Mouse (Mus musculus) fat pad, adult 2 months (tissue): Measurements from ENCODE around the gene Vps51.

Source experiments
- DNase-seq: peaks from one replicate; pipeline ENCODE4 v3.0.0-alpha.2; 2011; ENCODE audit warnings: low read depth, low spot score; ENCODE audit errors: extremely low read depth

Vps51 gene

GRCm38 (mm10) chr19:6076564-6077393 is at the start of gene Vps51:
TSS of gene Vps51 (minus strand) at chr19:6077231.
- DNase-seq: no peak

DNA sequence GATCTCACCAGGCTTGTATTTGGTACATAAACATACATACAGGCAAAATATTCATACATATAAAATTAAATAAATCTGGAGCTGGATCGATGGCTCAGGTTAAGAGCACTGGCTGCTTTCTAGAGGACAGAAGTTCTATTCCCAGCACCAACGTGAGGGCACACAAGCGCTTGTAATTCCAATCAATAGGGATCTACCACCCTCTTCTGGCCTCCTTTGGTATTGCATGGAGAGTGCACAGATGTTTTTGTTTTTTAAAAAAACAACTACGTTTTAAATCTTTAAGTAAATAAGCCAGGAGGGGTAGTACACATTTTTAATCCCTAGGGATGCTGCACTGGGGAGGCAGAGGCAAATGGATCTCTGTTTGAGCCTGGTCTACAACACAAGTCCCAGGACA is 49.3 kb upstream of the Vps51 start:
- no peak for DNase-seq

- DNase-seq: no peak
Observed at GRCm38 (mm10) chr19:6124898-6125297, 47.9 kb upstream of the Vps51 start.

GRCm38 (mm10) chr19:6123330-6123729 is 46.3 kb upstream of the Vps51 start:
- DNase-seq: no peak

DNA sequence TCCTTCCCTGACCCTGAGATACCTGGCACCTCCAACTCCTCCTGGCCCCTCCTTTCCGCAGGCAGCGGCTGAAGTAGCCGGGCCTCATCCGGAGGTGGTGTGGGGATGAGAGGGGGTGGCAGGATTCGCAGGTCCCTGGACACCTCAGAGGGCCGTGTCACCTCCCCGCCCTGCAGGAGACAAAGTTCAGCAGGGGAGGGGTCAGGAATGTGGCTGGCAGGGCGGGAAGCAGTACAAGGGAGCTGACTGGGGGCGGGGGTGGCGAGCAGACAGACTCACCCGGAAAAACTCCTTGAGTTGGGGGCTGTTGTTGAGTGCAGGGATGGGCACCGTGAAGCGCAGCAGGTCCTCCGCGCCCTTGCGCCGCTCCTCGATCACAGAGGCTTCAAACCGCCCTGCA is 44.7 kb upstream of the Vps51 start:
- no peak for DNase-seq

DNA sequence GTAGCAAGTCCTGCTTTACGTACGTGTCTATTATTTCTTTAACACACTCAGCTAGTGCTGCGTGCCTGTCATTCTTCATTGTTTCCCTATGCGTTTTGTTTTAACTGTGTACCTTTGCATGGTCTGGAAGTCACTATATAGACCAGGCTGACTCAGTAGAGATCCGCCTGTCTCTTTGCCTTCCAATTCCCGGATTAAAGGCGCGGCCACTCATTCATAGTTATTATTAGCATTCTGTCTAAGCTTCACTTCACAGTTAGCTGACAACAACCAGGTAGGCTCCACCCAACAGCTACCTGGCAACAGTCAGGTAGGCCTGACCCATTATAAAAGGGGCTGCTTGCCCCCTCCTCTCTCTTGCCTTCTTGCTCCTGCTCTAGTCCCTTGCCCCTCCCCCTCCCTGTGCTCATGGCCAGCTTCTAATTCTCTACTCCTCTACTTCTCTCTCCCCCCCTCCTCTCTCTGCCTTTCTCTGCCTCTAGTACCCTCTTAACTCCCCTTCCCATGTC is 41.7 kb upstream of the Vps51 start:
- no peak for DNase-seq

GRCm38 (mm10) chr19:6117986-6118676 is 41.1 kb upstream of the Vps51 start, which contains the start of gene Sac3d1:
TSS of gene Sac3d1 (minus strand) at chr19:6118650.
- DNase-seq: peak; percentile 58

- no peak for DNase-seq
Observed at GRCm38 (mm10) chr19:6117346-6117985, 40.4 kb upstream of the Vps51 start.

DNA sequence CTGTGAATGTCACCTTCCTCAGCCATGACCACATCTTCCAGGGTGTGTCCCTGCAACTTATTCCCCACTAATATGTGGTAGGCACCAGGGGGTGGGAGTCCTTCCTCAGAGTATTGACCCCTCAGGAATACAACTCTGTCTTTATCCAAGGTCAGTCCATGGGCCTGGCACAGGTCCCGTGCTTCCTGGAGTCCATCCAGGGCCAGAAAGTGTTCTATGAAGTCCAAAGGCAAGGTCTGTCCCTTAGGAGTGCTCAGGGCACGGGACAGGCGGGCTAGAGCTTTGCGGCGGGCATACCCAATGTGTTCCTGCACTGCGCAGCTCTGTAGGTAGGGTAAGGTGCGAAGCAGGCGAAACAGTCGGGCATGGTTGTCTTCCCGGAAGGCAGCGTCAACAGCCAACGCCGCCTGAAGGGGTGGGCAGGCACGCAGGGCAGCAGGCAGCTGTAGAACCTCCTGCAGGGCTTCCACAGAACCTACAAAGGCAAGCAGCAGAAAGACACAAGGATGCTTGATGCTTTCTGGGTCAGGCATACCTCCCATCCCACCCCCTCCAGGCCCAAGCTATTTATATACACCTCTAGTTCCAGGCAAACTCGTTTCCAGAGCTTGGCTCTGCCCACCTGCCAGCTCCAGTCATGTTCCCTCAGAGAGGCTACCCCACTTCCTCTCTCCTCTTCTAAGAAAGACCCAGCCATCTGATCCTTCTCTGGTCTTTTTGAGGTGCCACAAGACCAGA is 39.3 kb upstream of the Vps51 start:
- DNase-seq: no peak

DNA sequence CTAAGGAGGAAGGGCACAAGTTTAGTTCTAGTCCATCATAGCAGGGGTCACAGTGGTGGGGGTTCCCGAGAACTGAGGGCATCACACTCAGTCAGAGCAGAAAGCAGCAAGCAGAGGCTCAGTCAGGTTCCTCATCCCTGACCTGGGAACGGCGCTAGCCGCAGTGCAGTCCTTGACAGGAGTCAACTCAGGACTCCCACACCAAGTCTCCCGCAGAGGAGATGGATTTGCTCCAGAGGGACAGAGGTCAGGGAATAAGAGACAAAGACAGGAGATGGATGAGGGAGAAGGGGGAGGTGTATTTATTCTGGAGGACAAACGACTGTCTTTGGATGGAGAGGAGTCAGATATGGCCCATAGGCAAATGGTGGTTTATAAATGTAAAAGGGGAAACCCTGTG is 36.1 kb upstream of the Vps51 start:
- DNase-seq: no peak

DNA sequence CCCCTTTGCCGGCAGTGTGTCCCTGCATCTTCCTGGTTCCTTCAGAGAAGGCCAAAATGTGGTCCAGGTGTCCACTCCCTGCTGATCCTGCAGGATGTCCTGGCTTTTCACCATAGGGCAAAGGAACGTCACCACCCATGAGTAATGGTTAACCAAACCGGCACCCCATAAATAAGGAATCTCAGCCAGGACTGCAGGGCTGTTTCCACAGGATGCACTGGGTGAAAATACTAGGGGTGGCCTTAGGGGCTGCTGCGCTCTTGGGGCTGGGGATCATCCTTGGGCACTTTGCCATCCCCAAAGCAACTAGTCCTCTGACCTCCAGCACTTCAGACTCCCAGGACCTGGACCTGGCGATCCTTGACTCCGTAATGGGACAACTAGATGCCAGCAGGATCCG is 28.6 kb upstream of the Vps51 start, which contains the start of gene Naaladl1:
TSS of gene Naaladl1 (plus strand) at position 197 of the 400 bp plus-strand sequence.
- no peak for DNase-seq

GRCm38 (mm10) chr19:6104476-6104875 is 27.4 kb upstream of the Vps51 start:
- no peak for DNase-seq

DNA sequence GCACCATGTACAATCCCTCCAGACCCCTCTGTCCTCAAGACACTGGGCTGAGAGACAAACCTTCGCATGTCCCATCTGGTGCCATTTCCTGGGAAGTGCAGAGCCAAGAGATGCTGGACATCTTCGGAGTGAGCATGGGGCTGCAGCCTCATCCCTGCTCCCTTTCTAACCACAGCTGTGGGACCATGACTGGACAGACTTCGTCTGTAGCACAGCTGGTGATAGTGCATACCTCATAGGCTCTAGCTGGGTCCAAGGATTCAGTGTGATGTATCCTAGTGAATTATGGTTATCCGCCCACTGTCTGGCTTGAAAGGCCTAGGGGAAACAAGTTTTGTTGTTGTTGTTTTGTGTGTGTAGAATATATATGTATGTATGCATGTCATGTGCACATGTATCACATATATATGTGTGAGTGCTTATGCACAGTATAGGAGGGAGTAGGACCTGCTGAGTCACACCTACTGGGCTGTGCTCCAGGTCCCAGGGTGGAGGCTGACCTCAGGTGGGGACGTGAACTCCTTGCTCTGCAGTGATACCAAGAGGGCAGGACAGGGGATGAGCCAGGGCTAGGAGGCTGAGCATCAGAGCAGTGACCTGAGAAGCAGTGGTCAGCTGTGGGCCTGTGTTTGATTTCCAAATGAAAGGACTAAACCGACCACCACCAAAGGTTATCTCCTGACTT is 25.3 kb upstream of the Vps51 start:
- DNase-seq: no peak

GRCm38 (mm10) chr19:6101186-6101585 is 24.2 kb upstream of the Vps51 start:
- DNase-seq: no peak

DNA sequence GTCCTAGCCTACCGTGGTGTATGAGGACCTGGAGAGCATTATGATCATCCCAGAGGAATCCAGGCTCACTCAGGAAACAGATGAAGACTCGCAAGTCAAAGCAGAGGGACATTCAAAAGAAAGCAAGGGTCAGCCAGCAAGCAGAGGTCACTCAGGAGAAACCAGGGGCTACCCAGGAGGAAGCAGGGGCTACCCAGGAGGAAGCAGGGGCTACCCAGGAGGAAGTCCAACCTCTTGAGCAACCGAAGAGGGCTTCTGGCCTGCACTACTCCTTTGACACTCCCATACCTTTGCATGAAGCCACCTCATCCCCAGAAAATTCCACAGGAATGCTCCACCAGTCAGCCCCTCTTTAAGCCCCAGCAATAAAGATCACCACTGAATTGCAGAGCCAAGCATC is 20.8 kb upstream of the Vps51 start:
- no peak for DNase-seq

DNA sequence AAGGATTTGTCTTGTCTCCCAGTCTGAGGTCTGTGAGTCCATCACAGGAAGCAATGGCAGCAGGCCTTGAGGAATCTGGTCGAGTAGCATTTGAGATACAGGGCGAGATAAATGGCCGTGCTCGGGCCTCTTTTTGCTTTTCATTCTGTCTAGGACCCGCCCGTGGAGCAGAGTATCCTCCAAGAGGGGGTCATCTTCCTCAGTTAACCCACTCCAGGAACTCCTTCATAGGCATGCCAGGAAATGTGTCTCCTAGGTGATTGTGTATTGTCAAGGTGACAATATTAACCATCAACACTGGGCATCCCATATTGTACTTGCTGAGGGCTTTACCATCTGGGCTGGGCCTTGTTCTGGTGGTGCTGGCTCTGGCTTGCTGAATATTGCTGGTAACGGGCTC is 17.1 kb upstream of the Vps51 start, which contains the start of gene AC131692.1:
TSS of gene AC131692.1 (plus strand) at position 301 of the 400 bp plus-strand sequence.
- DNase-seq: no peak

GRCm38 (mm10) chr19:6088841-6089240 is 11.8 kb upstream of the Vps51 start:
- DNase-seq: no peak

DNA sequence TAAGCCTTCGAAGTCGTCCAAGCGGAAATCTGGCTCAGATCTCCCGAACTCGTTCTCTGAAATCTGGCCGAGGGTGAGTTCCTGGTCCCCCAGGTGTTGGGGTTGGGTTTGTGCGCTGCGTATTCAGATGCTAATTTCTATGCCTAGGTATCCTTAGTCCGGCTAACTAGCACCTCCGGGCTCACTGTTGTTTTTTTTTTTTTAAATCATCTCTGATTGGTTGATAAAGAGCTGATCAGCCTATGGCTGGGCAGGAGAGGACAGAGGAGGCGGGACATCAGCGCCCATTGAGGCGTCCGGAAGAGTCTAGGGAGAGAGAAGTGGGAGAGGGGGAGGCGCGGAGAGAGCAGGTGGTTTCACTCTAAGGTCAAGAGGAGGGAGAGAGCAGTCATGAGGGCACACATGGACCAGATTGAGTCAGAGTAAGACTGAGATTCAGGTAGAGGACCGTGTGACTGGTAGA is 8.4 kb upstream of the Vps51 start:
- no peak for DNase-seq

- DNase-seq: peak; percentile 77
Observed at GRCm38 (mm10) chr19:6084478-6085248, 7.6 kb upstream of the Vps51 start, which contains the start of the genes Zfpl1 and Cdca5. TSS of gene Zfpl1 (minus strand) at chr19:6084956. TSS of gene Cdca5 (plus strand) at chr19:6084983.
